Mouse (Mus musculus): ENCODE data around the gene Ap3m1.

The Ap3m1 gene

DNA sequence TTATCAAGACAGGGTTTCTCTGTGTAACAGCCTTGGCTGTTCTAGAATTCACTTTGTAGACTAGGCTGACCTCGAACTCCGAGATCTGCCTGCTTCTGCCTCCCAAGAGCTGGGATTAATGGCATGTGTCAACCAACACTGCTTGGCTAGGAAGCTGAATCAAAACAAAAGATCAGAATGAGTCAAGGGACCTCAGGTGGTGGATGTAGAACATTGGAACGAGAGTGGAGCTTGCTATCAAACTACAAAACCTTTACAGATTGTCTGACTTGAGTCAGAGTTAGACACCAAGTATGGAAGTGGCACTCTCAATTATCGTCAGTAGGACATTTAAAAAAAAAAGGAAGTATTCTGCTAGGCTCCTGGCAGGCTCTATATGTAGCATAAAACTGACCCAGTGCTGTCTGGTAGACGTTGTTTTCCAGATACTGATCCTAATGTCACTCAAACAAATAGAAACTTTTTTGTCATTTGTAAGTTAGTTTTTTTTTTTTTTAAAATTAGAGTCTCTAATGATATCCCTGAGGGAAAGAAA lies 38.4 kb downstream of the Ap3m1 start:
- DNase-seq (ENCODE audit: low spot score), result no peak

GRCm38 (mm10) chr14:20999617-21000016 lies 52.7 kb downstream of the Ap3m1 start:
- DNase-seq (ENCODE audit: low spot score), result no peak

- DNase-seq (ENCODE audit: low spot score), result no peak
Observed at GRCm38 (mm10) chr14:20997548-20997947, 54.8 kb downstream of the Ap3m1 start.

DNA sequence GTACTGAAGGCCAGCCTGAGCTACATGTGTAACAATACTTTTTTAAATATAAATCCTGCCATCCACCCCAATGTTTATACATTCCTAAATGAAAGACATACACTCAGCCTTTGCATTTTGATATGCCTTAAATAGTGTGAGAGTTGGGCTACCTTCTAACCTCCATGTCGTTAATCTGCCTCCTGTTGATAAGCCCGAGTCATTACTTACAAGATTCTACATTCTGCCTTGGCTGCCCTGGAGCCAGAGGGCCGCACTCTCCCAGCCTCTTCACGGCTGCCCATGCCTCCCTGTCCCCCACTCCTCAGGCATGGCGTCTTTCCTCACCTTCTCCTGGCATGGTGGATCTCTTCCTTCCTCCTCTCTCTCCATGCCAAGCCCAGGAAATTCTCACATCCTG lies 55.9 kb downstream of the Ap3m1 start:
- no peak for DNase-seq (ENCODE audit: low spot score)

GRCm38 (mm10) chr14:20995497-20995896 lies 56.8 kb downstream of the Ap3m1 start:
- DNase-seq (ENCODE audit: low spot score), result no peak

- DNase-seq (ENCODE audit: low spot score), result no peak
Observed at GRCm38 (mm10) chr14:20994475-20994874, 57.8 kb downstream of the Ap3m1 start.

GRCm38 (mm10) chr14:20993067-20993691 lies 59.1 kb downstream of the Ap3m1 start:
- peak; percentile 36 for DNase-seq (ENCODE audit: low spot score)

DNA sequence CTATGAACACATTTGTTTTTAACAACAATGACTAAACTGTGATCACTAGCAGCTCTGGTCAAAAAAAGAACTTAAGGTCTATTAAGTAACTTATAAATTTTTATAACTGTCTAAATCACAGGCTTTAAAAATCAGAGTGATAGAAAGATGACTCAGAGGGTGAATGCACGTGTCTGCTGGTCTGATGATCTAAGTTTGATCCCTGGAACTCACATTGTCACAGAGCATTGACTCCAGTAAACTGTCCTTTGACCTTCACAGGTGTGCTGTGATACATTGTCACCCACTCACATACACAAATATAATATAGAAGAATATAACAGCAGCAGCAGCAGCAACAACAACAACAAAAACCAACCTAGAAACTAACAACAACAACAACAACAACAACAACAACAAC lies 60.8 kb downstream of the Ap3m1 start:
- DNase-seq (ENCODE audit: low spot score), result no peak

DNA sequence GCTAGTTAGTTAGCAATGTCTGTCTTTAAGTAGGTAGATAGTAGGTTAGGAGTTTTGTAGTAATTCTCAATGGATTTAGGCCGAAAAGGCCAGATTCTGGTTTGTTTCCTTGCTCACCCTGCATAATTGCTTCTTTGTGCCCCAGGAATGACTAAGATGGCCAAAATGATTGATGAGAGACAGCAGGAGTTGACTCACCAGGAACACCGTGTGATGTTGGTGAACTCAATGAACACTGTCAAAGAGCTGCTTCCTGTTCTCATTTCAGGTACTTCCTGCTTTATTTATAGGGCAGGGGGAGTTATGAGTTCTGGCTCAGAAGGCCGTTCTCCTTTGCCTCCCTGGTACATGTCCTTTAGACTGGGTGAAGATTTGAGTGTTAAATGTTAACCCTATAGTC lies 66.8 kb downstream of the Ap3m1 start:
- peak; percentile 13 for DNase-seq (ENCODE audit: low spot score)

- DNase-seq (ENCODE audit: low spot score), result no peak
Observed at GRCm38 (mm10) chr14:20983832-20984231, 68.5 kb downstream of the Ap3m1 start.
